Mouse (Mus musculus) kidney, embryonic 15.5 days (tissue): ENCODE results near the gene Fchsd2. TPM values are rescaled to one million over a fixed set of nuclear protein-coding genes. Genes with fewer than 3 reads are reported as not detected.
"Not testable (repeated sequence)": the region's sequence is repeated elsewhere in the genome, so short reads cannot be mapped to it uniquely, and the experiment has no call there.

Experiments used
- ATAC-seq: fragments of 200-750 bp; cut with Nextera tagmentation; replicated peaks from 2 replicates; pipeline ENCODE4 v1.8.0; 2017; ENCODE audit warnings: moderate TSS enrichment; ENCODE audit not compliant: low FRiP score
- H3K27ac ChIP-seq: fragments of 300-500 bp; sonication (generic); 2 replicates; pipeline ENCODE4 v1.5.1; 2015; ENCODE audit warnings: mild to moderate bottlenecking, inconsistent platforms
- H3K27me3 ChIP-seq: fragments of 300-500 bp; sonication (generic); 2 replicates; pipeline ENCODE4 v1.6.1; 2015; ENCODE audit warnings: inconsistent platforms
- H3K36me3 ChIP-seq: fragments of 300-500 bp; sonication (generic); 2 replicates; pipeline ENCODE4 v1.6.1; 2015; ENCODE audit warnings: inconsistent platforms
- H3K4me1 ChIP-seq: fragments of 300-500 bp; sonication (generic); 2 replicates; pipeline ENCODE4 v1.6.1; 2015; ENCODE audit warnings: inconsistent platforms
- H3K4me2 ChIP-seq: fragments of 300-500 bp; sonication (generic); 2 replicates; pipeline ENCODE4 v1.6.1; 2015; ENCODE audit warnings: moderate library complexity, mild to moderate bottlenecking, inconsistent platforms
- H3K4me3 ChIP-seq: fragments of 300-500 bp; sonication (generic); replicated peaks from 2 replicates; pipeline ENCODE4 v1.5.1; 2015; ENCODE audit warnings: mild to moderate bottlenecking, inconsistent platforms
- H3K9ac ChIP-seq: fragments of 300-500 bp; sonication (generic); 2 replicates; pipeline ENCODE4 v1.6.1; 2015; ENCODE audit warnings: mild to moderate bottlenecking, inconsistent platforms
- H3K9me3 ChIP-seq: fragments of 300-500 bp; sonication (generic); replicated peaks from 2 replicates; pipeline ENCODE4 v1.6.1; 2016; ENCODE audit warnings: inconsistent platforms
- WGBS: fragments of 180-500 bp; shearing (Covaris S2); methylation state at CpG from one replicate; pipeline ENCODE4 v1.1.7; 2015; ENCODE audit warnings: mixed read lengths; 5-methylcytosine and 5-hydroxymethylcytosine counted together
- polyA plus RNA-seq: library from polyadenylated mRNA; unstranded; fragments of >200 nt; fragmentation: Nextera tagmentation; extraction: Ambion mirVana; gene quantifications from 2 replicates; pipeline ENCODE4 v1.2.1, GENCODE M21; 2015

Fchsd2 gene
- polyA plus RNA-seq, 1 experiment from 2014 or later, result 25.7 TPM

DNA sequence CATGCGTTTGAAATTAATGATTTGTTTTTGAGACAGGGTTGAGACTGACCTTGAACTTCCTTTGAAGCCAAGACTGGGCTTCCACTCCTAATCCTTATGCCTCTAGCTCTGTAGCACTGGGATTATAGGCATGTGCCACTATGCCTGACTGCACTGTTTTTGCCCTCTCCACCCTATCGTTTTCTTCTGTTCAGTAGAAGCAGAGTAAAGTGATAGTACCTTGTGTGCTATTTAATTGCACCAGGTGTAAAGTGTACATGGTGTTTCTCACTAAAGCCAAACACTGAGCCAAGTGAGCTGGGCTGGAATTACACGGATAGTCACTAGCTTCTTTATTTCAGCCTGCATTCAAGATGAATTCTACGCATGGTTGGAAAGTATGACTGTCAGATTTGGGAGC, 35.9 kb downstream of the Fchsd2 start:
- 64% methylated on average over 4 of the region's 4 CpGs for WGBS

DNA sequence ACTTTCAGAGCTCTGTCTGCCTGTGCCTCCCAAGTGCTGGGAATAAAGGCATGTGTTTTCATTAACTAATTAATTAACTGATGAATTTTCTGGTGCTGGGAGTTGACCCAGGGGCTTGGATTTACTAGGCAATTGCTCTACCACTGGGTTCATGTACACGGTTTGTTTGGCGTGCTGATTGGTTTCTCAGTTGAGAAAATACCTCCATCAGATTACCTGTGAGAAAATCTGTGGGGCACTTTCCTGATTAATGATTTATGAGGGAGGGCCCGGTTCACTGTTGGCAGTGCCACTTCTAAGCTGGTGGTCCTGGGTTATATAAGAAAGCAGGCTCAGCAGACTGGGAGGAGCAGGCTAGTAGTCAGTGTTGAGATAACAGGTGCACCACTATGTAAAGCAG, 38.0 kb downstream of the Fchsd2 start:
- Histone ChIP-seq H3K27me3 (no peaks in the 10 kb centered on the region), H3K9me3 (no peaks in the 10 kb centered on the region), H3K27ac (peak overlapping the region; percentile 73), H3K9ac (no peak overlapping the region), H3K4me3 (no peak overlapping the region), H3K4me2 (no peak overlapping the region), H3K4me1 (peaks cover 16% of the 10 kb centered on the region), H3K36me3 (0 out of 2 replicates have a peak, but pooled peaks cover 3% of the 10 kb centered on the region)
- 62% methylated on average over 3 of the region's 3 CpGs for WGBS
- peak; percentile 56; the same call in 1 of the 2 replicates for ATAC-seq

More for the DNA sequence above, 35.9 kb downstream of the Fchsd2 start:
- H3K27ac ChIP-seq, result peak overlapping the region; percentile 34; the same call in 1 of the 2 replicates
- H3K9me3 ChIP-seq, result no peaks in the 10 kb centered on the region
- no peaks in the 10 kb centered on the region for H3K27me3 ChIP-seq
- H3K36me3 ChIP-seq, result 0 out of 2 replicates have a peak, but pooled peaks cover 3% of the 10 kb centered on the region
- H3K4me1 ChIP-seq, result peaks cover 16% of the 10 kb centered on the region
- H3K4me2 ChIP-seq, result no peak overlapping the region
- H3K4me3 ChIP-seq, result no peak overlapping the region
- no peak for ATAC-seq
- no peak overlapping the region for H3K9ac ChIP-seq

DNA sequence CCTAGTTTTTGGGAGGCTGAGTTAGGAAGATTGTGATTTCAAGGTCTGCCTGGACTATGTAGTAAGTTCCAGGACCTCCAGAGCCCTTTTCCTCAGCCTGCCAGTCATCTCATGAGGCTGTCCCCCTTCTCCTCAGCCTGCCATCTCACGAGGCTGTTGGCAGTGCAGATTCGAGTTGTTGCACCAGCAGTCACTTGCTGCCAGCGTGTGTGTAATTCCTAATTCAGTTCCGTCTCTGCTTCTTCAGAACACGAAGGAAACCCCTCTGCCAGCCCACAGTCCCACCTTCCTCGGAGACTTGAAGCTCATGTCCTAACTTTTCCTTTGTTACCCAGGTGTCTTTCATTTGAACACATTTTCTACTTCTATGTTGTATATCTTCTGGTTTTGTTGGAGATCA, 38.6 kb downstream of the Fchsd2 start:
- 76% methylated on average over 6 of the region's 6 CpGs for WGBS
- H3K4me3 ChIP-seq, result no peak overlapping the region
- H3K27me3 ChIP-seq, result no peaks in the 10 kb centered on the region
- no peak overlapping the region for H3K9ac ChIP-seq
- H3K27ac ChIP-seq, result peak overlapping the region; percentile 73
- peaks cover 16% of the 10 kb centered on the region for H3K4me1 ChIP-seq
- no peak for ATAC-seq
- no peak overlapping the region for H3K4me2 ChIP-seq
- H3K36me3 ChIP-seq, result 0 out of 2 replicates have a peak, but pooled peaks cover 3% of the 10 kb centered on the region
- no peaks in the 10 kb centered on the region for H3K9me3 ChIP-seq

DNA sequence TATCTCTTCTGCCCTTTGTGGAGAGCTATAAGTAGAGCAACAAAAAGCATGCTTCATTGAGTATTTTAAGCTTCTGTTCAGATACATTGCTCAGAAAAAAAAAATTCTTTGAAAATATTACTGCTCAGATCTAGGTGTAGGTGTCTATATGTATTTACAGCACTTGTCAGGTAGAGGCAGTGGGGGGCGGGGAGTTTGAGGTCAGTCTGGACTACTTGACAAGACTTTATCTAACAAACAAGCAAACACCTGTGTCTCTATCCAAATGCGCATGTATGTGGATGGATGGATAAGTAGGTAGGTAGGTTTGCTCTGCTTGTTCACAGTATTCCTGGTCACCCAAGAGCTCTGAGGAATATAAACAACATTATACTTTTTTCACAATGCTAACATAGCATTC, 40.9 kb downstream of the Fchsd2 start:
- no peak for ATAC-seq
- Histone ChIP-seq H3K4me3 (no peak overlapping the region), H3K9me3 (no peaks in the 10 kb centered on the region), H3K4me1 (peaks cover 11% of the 10 kb centered on the region), H3K36me3 (0 out of 2 replicates have a peak, but pooled peaks cover 3% of the 10 kb centered on the region), H3K27me3 (no peaks in the 10 kb centered on the region), H3K4me2 (no peak overlapping the region), H3K9ac (no peak overlapping the region), H3K27ac (no peak overlapping the region)
- WGBS, result 99% methylated on average over 2 of the region's 2 CpGs

DNA sequence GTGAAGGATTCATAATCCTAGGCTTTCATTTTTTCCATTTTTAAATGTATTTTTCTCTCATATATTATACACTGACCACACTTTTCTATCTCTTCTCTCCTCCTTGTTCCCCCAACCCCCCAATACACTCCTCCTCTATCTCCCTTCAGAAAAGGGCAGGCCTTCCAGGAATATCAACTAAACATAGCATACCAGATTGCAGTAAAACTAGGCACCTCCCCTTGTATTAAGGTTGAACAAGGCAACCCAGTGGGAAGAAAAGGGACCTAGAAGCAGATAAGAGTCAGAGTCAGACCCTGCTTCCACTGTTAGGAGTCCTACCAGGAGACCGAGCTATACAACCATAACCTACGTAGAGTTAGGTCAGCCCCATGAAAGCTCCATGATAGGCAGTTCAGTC, 41.5 kb downstream of the Fchsd2 start:
- Histone ChIP-seq H3K4me2 (no peak overlapping the region), H3K27me3 (no peaks in the 10 kb centered on the region), H3K36me3 (0 out of 2 replicates have a peak, but pooled peaks cover 4% of the 10 kb centered on the region), H3K9ac (no peak overlapping the region), H3K9me3 (no peaks in the 10 kb centered on the region), H3K4me3 (no peak overlapping the region), H3K4me1 (peaks cover 12% of the 10 kb centered on the region), H3K27ac (no peak overlapping the region)
- no peak for ATAC-seq
- 96% methylated on average over 2 of the region's 2 CpGs for WGBS

DNA sequence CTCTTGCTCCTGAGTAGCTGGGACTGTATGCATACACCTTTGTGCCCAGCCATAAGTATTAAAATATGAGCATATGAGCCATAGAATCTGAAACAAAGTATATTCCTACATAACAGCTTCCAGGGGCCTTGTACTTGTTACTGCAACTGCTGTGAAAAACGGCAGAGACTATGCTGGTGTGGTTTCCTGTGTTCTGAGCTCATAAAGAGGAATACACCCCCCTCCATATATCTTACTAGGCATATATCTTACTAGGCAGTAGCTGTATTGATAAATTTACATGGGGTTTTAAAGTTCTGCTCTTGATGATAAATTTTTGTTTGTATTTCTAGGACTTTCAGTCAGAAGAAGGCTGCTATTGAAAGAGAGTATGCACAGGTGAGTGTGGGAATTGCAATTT, 46.2 kb downstream of the Fchsd2 start:
- no peak for ATAC-seq
- H3K9ac ChIP-seq, result no peak overlapping the region
- no peak overlapping the region for H3K27ac ChIP-seq
- H3K36me3 ChIP-seq, result peaks cover 14% of the 10 kb centered on the region
- H3K4me3 ChIP-seq, result no peak overlapping the region
- H3K27me3 ChIP-seq, result no peaks in the 10 kb centered on the region
- H3K9me3 ChIP-seq, result no peaks in the 10 kb centered on the region
- 0 out of 2 replicates have a peak, but pooled peaks cover 2% of the 10 kb centered on the region for H3K4me1 ChIP-seq
- WGBS, result 32% methylated on average over 1 of the region's 1 CpGs
- H3K4me2 ChIP-seq, result no peak overlapping the region

DNA sequence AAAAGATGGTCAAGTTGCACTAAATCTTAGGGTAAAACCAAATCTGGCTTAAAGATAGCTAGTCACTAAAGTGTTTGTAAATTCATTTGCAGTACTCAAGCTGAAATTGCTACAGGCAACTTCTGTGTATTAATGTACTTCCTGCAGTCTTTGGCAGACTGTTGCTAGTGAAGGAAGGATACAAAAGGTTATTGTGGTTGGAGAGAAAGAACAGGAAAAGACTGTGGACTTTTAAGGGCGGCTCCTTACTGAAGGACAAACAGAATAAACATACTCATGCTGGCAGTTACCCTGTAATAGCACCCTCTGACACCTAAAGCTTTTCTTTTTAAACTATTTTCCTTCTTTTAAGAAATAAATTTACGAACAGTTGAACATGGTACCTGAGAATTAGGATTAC, 50.2 kb downstream of the Fchsd2 start:
- Histone ChIP-seq H3K9ac (no peak overlapping the region), H3K27me3 (no peaks in the 10 kb centered on the region), H3K27ac (no peak overlapping the region), H3K4me3 (no peak overlapping the region), H3K9me3 (no peaks in the 10 kb centered on the region), H3K4me1 (0 out of 2 replicates have a peak, but pooled peaks cover 2% of the 10 kb centered on the region), H3K36me3 (peaks cover 16% of the 10 kb centered on the region), H3K4me2 (no peak overlapping the region)
- 68% methylated on average over 2 of the region's 2 CpGs for WGBS
- ATAC-seq, result no peak

DNA sequence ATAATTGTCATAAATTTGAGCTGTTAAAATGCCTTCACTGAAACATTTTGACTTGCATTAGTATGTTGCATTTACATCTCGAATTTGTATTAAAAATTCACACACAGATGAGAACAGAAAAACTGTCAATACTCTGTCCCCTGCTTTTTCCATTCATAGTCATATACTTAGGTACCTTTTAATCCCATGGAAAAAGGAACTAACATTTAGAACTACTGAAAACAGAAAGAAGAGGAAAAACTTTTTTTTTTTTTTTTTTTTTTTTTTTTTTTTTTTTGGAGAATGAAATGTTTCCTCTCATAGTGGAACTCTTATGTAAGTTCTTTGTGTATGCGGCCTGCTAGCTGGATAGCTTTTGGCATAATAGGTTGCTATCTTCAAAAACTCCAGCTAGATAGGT, 51.6 kb downstream of the Fchsd2 start:
- 81% methylated on average over 2 of the region's 2 CpGs for WGBS
- no peak for ATAC-seq
- H3K27ac ChIP-seq, result 0 out of 2 replicates have a peak overlapping the region, but pooled peaks have one; percentile 37

DNA sequence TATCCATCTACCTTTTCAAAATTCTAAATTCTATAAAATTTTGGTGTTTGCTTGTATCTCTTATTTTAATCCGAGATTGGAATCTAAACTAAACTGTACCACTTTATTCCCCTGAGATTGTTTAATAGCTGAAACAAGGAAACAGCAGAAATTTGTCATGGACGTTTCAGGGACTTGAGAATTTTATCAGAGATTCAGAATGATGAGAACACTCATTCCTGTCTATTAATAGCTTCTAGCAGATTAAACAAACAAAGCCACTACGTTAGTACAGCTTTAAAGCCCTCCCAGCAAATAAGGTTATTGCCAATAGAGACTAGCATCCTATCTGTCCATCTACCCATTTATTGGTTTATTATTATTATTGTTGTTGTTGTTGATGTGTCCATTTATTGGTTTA, 56.4 kb downstream of the Fchsd2 start:
- ATAC-seq, result no peak
- Histone ChIP-seq H3K27ac (no peak overlapping the region), H3K36me3 (peaks cover 11% of the 10 kb centered on the region; the same call in 1 of the 2 replicates), H3K9ac (no peak overlapping the region), H3K4me3 (no peak overlapping the region), H3K9me3 (no peaks in the 10 kb centered on the region), H3K4me2 (no peak overlapping the region), H3K4me1 (no peaks in the 10 kb centered on the region), H3K27me3 (no peaks in the 10 kb centered on the region)
- WGBS, result 56% methylated on average over 3 of the region's 3 CpGs

More for the DNA sequence above, 51.6 kb downstream of the Fchsd2 start:
- Histone ChIP-seq H3K4me3 (no peak overlapping the region), H3K27me3 (no peaks in the 10 kb centered on the region), H3K4me1 (no peaks in the 10 kb centered on the region), H3K9ac (no peak overlapping the region), H3K4me2 (no peak overlapping the region), H3K9me3 (no peaks in the 10 kb centered on the region), H3K36me3 (peaks cover 17% of the 10 kb centered on the region)

DNA sequence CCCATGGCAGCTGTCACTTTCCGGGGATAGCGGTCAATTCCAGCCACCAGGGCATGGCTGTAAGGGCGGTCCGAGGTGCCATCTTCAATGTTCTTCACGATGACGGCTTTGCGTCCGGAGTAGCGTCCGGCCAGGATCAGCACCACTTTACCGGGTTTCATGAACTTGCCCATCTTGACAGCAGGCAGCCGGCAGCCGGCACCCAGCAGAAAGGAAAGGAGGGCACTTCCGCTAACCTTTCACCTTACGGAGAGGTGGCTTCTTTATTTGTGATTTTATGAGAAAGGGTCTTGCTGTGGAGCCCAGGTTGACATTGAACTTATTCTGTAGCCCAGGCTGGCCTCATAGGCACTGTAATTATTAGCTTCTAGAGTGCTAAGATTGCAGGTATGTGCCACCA, 62.2 kb downstream of the Fchsd2 start:
- not testable (repeated sequence) for H3K4me2 ChIP-seq, H3K27ac ChIP-seq, H3K9ac ChIP-seq, H3K4me1 ChIP-seq, H3K27me3 ChIP-seq, H3K4me3 ChIP-seq, ATAC-seq, H3K36me3 ChIP-seq, H3K9me3 ChIP-seq
- 95% methylated on average over 15 of the region's 15 CpGs for WGBS

DNA sequence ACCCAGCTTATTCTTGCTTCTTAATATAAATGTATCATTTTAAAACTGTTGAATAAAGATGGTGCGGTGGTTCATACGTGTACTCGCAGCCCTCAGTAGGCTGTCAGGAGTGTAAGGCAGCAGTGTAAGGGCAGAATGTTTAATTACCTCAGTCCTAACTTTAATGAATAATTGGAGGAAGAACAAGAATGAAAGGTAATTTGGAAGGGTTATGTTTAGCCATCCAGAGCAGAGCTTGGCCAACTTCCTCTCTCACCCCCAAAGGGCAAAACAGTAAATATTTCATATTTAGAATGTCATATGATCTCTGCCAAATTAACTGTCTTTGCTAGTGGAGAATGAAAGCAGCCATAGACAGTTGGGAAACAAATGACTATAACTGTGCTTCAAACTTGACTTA, 62.6 kb downstream of the Fchsd2 start:
- Histone ChIP-seq H3K4me3 (no peak overlapping the region), H3K9ac (no peak overlapping the region), H3K4me2 (no peak overlapping the region), H3K9me3 (no peaks in the 10 kb centered on the region), H3K27me3 (no peaks in the 10 kb centered on the region), H3K36me3 (no peaks in the 10 kb centered on the region), H3K4me1 (peaks cover 6% of the 10 kb centered on the region), H3K27ac (no peak overlapping the region)
- ATAC-seq, result no peak
- WGBS, result 82% methylated on average over 3 of the region's 3 CpGs

DNA sequence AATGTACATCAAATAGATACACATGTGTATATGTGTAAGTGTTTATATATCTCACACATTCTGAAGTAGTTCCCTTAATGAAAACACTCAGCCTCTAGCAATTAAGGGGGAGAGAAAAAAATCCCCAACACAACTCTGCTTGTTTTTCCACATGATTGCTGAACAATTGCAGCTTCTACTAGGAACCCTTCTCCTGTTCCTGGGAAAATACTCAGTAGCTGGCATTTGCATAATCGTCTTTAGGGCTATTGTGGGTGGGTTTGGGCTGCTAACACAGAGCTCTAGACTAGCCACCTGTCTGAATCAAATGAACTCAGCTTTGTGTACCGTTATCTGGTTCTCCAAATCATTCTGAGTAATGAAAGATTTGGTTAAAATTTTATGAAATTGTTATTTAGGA, 67.6 kb downstream of the Fchsd2 start:
- 62% methylated on average over 2 of the region's 2 CpGs for WGBS
- Histone ChIP-seq H3K4me2 (no peak overlapping the region), H3K9me3 (no peaks in the 10 kb centered on the region), H3K4me3 (no peak overlapping the region), H3K4me1 (peaks cover 1% of the 10 kb centered on the region), H3K27me3 (no peaks in the 10 kb centered on the region), H3K9ac (no peak overlapping the region), H3K27ac (no peak overlapping the region), H3K36me3 (no peaks in the 10 kb centered on the region)
- no peak for ATAC-seq

DNA sequence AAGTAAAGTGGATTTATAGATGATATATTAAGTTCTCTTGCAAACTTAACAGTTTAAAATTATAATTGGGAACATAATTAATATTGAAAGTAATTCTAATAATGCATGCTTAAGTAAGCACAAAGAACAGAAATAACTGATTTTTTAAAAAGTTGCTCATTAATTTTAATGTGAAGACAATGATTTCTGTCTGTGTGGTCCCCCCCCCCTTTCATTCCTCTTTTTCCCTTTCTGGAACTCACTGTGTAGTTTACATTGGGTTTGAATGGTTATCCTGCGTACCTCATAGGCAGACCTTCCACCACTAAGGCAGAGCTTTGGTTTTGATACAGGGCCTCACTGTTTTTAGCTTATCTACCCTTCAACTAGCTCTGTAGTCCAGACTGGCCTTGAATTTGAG, 70.1 kb downstream of the Fchsd2 start:
- Histone ChIP-seq H3K4me1 (no peaks in the 10 kb centered on the region), H3K27me3 (no peaks in the 10 kb centered on the region), H3K4me2 (no peak overlapping the region), H3K36me3 (no peaks in the 10 kb centered on the region), H3K27ac (no peak overlapping the region), H3K9ac (no peak overlapping the region), H3K4me3 (no peak overlapping the region), H3K9me3 (no peaks in the 10 kb centered on the region)
- ATAC-seq, result no peak
- WGBS, result 97% methylated on average over 1 of the region's 1 CpGs
